Mouse (Mus musculus) heart, postnatal 25 days (tissue): ENCODE measurements around the gene Ctps2. TPM values are rescaled to one million over a fixed set of nuclear protein-coding genes. Genes with fewer than 3 reads are reported as not detected.
"Not testable (repeated sequence)": the region's sequence is repeated elsewhere in the genome, so short reads cannot be mapped to it uniquely, and the experiment has no call there.

ENCODE experiments used
- DNase-seq: peaks from one replicate; pipeline ENCODE4 v3.0.0; 2022; ENCODE audit warnings: low spot score
- intact Hi-C: fragments of 180-260 bp; cut with DNase I; formaldehyde crosslinking; loops from one replicate; pipeline ENCODE4 v1.15.1; 2025
- total RNA-seq, 2 experiments: library from RNA; stranded (reverse); gene quantifications; 2 replicates each; pipeline ENCODE4 v1.2.3; 2021

Ctps2 gene
- 10 to 100 TPM; 12.7 to 17.2 TPM for total RNA-seq

GRCm38 (mm10) chrX:162900938-162901337, at the start of gene Ctps2:
Gene Ctps2, plus strand, starts transcription at chrX:162901238.
- DNase-seq: no peak
- intact Hi-C loops: no loop called here

GRCm38 (mm10) chrX:162868294-162868965, 32.6 kb upstream of the Ctps2 start:
- intact Hi-C loops: no loop called here
- no peak for DNase-seq

GRCm38 (mm10) chrX:162871734-162872517, 29.1 kb upstream of the Ctps2 start:
- intact Hi-C loops: no loop called here
- no peak for DNase-seq

- intact Hi-C loops: no loop called here
- DNase-seq: no peak
These were observed 27.3 kb upstream of the Ctps2 start for GRCm38 (mm10) chrX:162873761-162874160.

- intact Hi-C loops: no loop called here
- no peak for DNase-seq
These were observed 22.8 kb upstream of the Ctps2 start for GRCm38 (mm10) chrX:162878236-162878635.

- intact Hi-C loops: no loop called here
- DNase-seq: peak; percentile 71
These were observed 13.0 kb upstream of the Ctps2 start, which contains the start of gene Syap1 for GRCm38 (mm10) chrX:162887931-162888511. Gene Syap1, minus strand, starts transcription at chrX:162888447.

- intact Hi-C loops: not testable (repeated sequence)
These were observed 12.3 kb upstream of the Ctps2 start for GRCm38 (mm10) chrX:162888575-162889223.

GRCm38 (mm10) chrX:162901371-162902039, 467 bp downstream of the Ctps2 start:
- intact Hi-C loops: no loop called here

More at GRCm38 (mm10) chrX:162888575-162889223, 12.3 kb upstream of the Ctps2 start:
- DNase-seq: not testable (repeated sequence)

GRCm38 (mm10) chrX:162902040-162902734, 1.1 kb downstream of the Ctps2 start:
- intact Hi-C loops: no loop called here
- peak; percentile 7 for DNase-seq

More at GRCm38 (mm10) chrX:162901371-162902039, 467 bp downstream of the Ctps2 start:
- peak; percentile 6 for DNase-seq

- intact Hi-C loops: no loop called here
- DNase-seq: no peak
These were observed 6.5 kb downstream of the Ctps2 start for GRCm38 (mm10) chrX:162907554-162907953.

GRCm38 (mm10) chrX:162913651-162914050, 12.6 kb downstream of the Ctps2 start:
- intact Hi-C loops: loop anchor here (10.0 kb wide), 2 partner anchors 1151 to 1261 kb away; no protein-coding TSS in a partner anchor
- DNase-seq: no peak

- DNase-seq: no peak
- intact Hi-C loops: loop anchor here (10.0 kb wide), 2 partner anchors 1149 to 1259 kb away; no protein-coding TSS in a partner anchor
These were observed 14.7 kb downstream of the Ctps2 start for GRCm38 (mm10) chrX:162915697-162916096.

- no peak for DNase-seq
- intact Hi-C loops: no loop called here
These were observed 20.6 kb downstream of the Ctps2 start for GRCm38 (mm10) chrX:162921487-162922125.

GRCm38 (mm10) chrX:162931467-162931866, 30.4 kb downstream of the Ctps2 start:
- no peak for DNase-seq
- intact Hi-C loops: no loop called here

- intact Hi-C loops: loop anchor here (10.0 kb wide), 1 partner anchor 733 kb away; no protein-coding TSS in a partner anchor
- DNase-seq: no peak
These were observed 41.0 kb downstream of the Ctps2 start for GRCm38 (mm10) chrX:162942027-162942426.

- intact Hi-C loops: loop anchor here (10.0 kb wide), 2 partner anchors 725 to 1115 kb away; no protein-coding TSS in a partner anchor
- DNase-seq: no peak
These were observed 48.9 kb downstream of the Ctps2 start for GRCm38 (mm10) chrX:162949811-162950439.

- intact Hi-C loops: loop anchor here (10.0 kb wide), 1 partner anchor 1107 kb away; no protein-coding TSS in a partner anchor
- DNase-seq: no peak
These were observed 56.9 kb downstream of the Ctps2 start for GRCm38 (mm10) chrX:162957921-162958320.

GRCm38 (mm10) chrX:162963840-162964239, 62.8 kb downstream of the Ctps2 start:
- no peak for DNase-seq
- intact Hi-C loops: no loop called here
